Mouse (Mus musculus) megakaryocyte, embryonic 14.5 days (primary cell): ENCODE measurements around the gene Dnah17.

Experiments used
- FLI1 ChIP-seq: IDR thresholded peaks from 2 replicates; pipeline ENCODE4 v1.6.1; 2012; ENCODE audit warnings: low read length, inconsistent platforms, mixed read lengths
- GATA1 ChIP-seq: IDR thresholded peaks from 3 replicates; pipeline ENCODE4 v1.6.1; 2012; ENCODE audit warnings: mixed read lengths, low read length, inconsistent platforms, borderline replicate concordance

- no peak for TF ChIP-seq GATA1
- no peak for TF ChIP-seq FLI1
These were observed 126.7 kb downstream of the Dnah17 start for GRCm38 (mm10) chr11:118003718-118004117.
